Mouse (Mus musculus) T-cell, adult 2 months (primary cell): ENCODE data around the gene Bnip1.

ENCODE experiments used
- DNase-seq: peaks from one replicate; pipeline ENCODE4 v3.0.0; 2022; ENCODE audit warnings: low spot score

The Bnip1 gene

DNA sequence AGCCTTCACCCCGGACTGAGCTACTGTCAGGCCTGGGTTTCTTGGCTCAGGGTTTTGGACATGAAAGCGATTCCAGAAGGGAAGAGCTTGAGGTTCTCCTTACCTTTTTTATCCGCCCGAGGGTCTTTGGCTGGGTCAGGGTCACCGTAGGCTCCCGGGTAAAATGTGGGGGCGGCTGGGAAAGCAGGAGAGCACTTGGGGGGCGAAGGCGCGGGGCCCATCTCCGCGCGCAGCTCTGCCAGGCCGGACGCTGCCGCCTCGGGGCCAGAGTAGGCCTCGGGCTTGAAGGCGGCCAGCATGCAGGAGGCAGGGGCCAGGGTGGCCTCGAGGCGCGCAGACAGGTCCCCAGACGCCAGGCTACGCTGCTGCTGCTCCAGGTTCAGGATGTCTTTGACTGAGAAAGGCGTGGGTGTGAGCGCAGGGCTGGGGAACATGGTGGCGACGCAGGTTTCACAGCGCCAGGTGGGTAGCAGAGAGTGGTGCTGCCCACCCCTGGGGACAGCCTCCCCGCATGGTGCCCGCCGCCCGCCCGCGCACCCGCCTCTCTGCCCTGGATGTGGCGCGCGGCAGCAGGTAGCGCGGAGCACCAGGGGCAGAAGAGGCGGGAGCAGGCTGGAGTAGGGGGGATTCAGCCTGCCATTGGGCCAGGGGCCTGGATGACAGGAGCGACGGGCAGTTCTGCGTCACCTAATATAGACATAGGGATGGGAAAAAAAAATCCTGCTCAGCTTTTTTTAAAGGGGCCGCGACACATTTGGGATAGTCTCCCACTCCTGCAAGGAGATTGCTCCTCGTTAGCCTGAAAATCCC is 60.3 kb downstream of the Bnip1 start:
- no peak for DNase-seq

DNA sequence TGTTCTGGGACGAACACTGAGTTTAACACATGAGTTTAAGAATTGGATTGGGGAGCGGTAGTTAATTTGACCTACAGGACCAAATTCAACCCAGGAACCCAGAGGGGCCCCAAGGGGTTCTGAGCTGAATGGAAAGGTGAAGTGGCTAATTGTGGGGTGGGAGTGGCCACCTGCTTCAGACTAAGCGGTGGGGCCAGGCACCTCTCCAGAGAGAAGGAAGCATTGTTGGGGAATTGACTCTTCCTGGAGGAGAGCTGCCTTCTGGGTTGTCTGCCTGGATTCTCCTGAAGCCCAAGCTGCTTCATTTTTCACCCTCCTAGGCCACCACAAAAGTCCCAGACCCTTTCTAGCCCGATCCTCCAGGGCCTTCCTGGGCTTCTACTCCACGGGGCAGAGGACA is 61.1 kb downstream of the Bnip1 start:
- DNase-seq = no peak
